Mouse (Mus musculus): Measurements from ENCODE around the gene Cd7.

Gene Cd7

DNA sequence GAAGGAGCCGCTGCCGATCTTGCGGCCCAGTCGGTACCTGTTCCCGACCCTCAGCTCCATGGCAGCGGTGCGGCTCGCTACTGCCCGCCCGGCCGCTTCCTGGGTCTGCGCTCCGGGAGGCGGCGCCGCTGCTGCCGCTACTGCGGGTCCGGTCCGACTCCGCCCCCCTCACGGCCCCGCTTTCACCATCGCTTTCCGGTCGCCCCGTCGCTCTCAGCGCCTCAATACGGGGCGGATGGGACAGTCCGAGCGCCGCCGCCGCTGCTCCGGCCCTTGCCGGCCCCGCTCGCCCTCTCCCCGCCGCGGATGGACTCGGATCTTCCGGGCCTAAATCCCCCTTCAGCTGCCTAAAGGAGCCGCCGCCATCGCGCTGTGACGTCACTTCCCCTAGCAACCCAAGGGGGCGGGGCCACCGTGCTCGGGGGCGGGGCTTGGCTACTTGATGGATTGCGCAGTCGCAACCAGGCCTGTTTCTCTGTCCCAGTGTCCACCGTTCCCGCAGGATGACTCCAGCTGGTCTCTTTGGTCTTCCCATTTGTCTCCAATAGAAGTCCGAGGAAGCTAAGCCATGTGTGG is 48.2 kb downstream of the Cd7 start, which contains the start of gene Csnk1d:
TSS of gene Csnk1d (minus strand) at position 380 of the 576 bp plus-strand sequence.
- peak; percentile 98 for DNase-seq (ENCODE audit: low read depth)

DNA sequence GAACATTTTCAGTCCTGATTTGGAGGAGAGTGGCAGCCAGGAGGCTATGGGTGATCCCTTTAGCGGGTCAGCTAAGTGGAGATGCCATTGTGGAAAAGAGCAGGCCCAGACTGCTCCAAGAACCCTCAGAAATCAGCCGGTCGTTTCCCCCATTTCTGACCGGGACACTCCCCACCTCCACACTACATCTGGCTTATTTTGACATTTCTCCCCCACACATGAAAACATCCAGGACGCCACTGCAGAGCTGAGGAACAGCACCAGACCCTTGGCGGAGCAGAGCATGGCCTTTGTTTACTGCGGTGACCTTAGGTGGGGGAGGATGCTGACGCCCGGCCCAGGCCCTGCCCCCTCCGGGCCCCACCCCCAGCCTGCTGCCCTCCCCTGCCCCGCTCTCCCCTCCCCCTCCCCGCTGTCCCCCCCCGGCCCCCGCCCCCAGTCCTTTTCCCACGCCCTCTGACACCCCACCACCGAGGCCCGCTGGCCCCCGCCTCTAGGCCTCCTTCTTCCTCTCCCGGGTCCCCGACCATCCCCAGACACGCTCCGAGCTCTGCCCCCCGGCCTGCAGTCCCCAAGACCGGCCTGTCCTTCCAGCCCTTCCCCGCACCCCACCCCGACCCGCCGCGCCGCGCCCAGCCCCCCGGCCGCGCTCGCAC is 49.0 kb downstream of the Cd7 start:
- peak; percentile 56 for DNase-seq (ENCODE audit: low read depth)

DNA sequence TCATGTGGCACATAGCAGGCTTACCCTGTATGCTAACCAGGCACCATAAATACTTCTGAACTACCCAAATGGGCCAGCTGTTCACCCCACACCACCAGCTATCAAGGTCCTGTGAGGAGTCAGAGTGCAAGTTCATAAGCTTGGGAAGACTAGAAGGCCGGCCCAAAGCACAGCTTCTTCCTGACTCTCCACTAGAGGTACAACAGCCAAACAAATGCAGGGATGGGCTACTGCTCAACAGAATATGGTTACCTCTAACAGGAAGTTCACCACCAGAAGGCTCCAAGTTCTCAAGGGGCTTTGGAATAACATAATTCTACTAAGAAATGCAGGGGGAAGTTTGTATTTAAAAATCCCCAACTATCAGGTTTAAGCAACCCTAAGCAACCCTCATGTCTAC is 49.7 kb downstream of the Cd7 start:
- peak; percentile 37 for DNase-seq (ENCODE audit: low read depth)

DNA sequence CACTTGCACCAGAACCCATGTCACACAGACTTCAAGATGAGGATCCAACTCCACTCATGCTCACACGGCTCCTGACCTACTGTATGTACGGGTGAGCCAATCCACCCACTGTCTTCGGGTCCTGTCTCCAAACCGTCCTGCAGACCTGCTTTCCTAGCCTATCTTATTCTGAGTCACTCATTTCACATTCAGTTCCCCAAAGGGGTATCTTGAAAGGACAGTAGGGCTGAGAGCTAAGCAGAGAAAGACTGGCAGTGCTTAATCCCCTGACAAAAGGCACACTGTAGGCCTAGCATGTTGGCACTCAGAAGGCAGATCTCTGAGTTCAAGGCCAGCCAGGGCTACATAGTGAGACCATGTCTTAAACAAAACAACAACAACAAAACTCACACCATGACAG is 50.8 kb downstream of the Cd7 start:
- no peak for DNase-seq (ENCODE audit: low read depth)

DNA sequence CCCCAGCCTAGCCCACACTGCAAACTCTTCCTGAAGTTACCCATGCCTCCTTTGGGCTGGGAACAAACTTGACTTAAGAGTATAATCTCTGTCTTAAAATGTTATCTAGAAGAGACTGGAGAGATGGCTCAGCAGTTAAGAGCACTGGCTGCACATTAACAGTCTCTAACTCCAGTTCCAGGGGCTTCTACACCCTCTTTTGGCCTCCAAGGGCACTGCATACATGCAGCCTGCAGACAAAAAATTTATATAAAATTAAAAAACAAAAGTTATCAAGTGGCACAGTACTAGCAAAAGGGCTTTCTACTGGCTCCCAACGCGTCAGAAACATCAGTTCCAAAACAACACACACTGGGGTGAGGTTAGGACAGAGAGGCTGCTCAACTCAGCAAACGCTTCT is 51.6 kb downstream of the Cd7 start:
- no peak for DNase-seq (ENCODE audit: low read depth)
